Mouse (Mus musculus) forebrain, embryonic 16.5 days (tissue): ENCODE data around the gene Efcab12. TPM values are rescaled to one million over a fixed set of nuclear protein-coding genes. Genes with fewer than 3 reads are reported as not detected.

Experiments used
- ATAC-seq: fragments of 200-750 bp; cut with Nextera tagmentation; 2 replicates; pipeline ENCODE4 v1.8.0; 2017; ENCODE audit warnings: mild to moderate bottlenecking, moderate library complexity
- H3K27ac ChIP-seq: fragments of 300-500 bp; sonication (generic); 2 replicates; pipeline ENCODE4 v1.5.1; 2014; ENCODE audit warnings: low read length, control low read depth
- H3K27me3 ChIP-seq: fragments of 300-500 bp; sonication (generic); replicated peaks from 2 replicates; pipeline ENCODE4 v1.6.1; 2014; ENCODE audit warnings: low read length; ENCODE audit not compliant: control insufficient read depth, insufficient read depth
- H3K36me3 ChIP-seq: fragments of 300-500 bp; sonication (generic); 2 replicates; pipeline ENCODE4 v1.6.1; 2014; ENCODE audit not compliant: control insufficient read depth, insufficient read depth
- H3K4me1 ChIP-seq: fragments of 300-500 bp; sonication (generic); replicated peaks from 2 replicates; pipeline ENCODE4 v1.6.1; 2014; ENCODE audit warnings: low read length; ENCODE audit not compliant: control insufficient read depth, insufficient read depth
- H3K4me2 ChIP-seq: fragments of 300-500 bp; sonication (generic); 2 replicates; pipeline ENCODE4 v1.6.1; 2014; ENCODE audit warnings: mild to moderate bottlenecking, low read length, control low read depth
- H3K4me3 ChIP-seq: fragments of 300-500 bp; sonication (generic); replicated peaks from 2 replicates; pipeline ENCODE4 v1.5.1; 2014; ENCODE audit warnings: mild to moderate bottlenecking, low read length, control low read depth
- H3K9ac ChIP-seq: fragments of 300-500 bp; sonication (generic); replicated peaks from 2 replicates; pipeline ENCODE4 v1.6.1; 2014; ENCODE audit warnings: low read depth, low read length, control low read depth
- H3K9me3 ChIP-seq: fragments of 300-500 bp; sonication (generic); 2 replicates; pipeline ENCODE4 v1.6.1; 2016; ENCODE audit warnings: low read length; ENCODE audit not compliant: control insufficient read depth
- WGBS: fragments of 180-500 bp; shearing (Covaris S2); extraction: QIAGEN DNeasy Blood & Tissue Kit; methylation state at CpG from one replicate; pipeline ENCODE4 v1.1.7; 2014; 5-methylcytosine and 5-hydroxymethylcytosine counted together
- polyA plus RNA-seq: library from polyadenylated mRNA; unstranded; fragments of >200 nt; fragmentation: Nextera tagmentation; extraction: Ambion mirVana; gene quantifications from 2 replicates; pipeline ENCODE4 v1.2.1, GENCODE M21; 2015

Efcab12 gene
- polyA plus RNA-seq, 1 experiment from 2014 or later, result 1.8 TPM

GRCm38 (mm10) chr6:115863340-115863841 lies 25.2 kb upstream of the Efcab12 start:
- H3K9me3 ChIP-seq, result no peaks in the 10 kb centered on the region
- no peaks in the 10 kb centered on the region for H3K4me1 ChIP-seq
- H3K4me2 ChIP-seq, result no peak overlapping the region
- no peak overlapping the region for H3K9ac ChIP-seq
- no peak for ATAC-seq
- no peak overlapping the region for H3K27ac ChIP-seq
- H3K27me3 ChIP-seq, result no peaks in the 10 kb centered on the region
- no peak overlapping the region for H3K4me3 ChIP-seq
- no peaks in the 10 kb centered on the region for H3K36me3 ChIP-seq
- WGBS, result 78% methylated on average over 7 of the region's 7 CpGs

DNA sequence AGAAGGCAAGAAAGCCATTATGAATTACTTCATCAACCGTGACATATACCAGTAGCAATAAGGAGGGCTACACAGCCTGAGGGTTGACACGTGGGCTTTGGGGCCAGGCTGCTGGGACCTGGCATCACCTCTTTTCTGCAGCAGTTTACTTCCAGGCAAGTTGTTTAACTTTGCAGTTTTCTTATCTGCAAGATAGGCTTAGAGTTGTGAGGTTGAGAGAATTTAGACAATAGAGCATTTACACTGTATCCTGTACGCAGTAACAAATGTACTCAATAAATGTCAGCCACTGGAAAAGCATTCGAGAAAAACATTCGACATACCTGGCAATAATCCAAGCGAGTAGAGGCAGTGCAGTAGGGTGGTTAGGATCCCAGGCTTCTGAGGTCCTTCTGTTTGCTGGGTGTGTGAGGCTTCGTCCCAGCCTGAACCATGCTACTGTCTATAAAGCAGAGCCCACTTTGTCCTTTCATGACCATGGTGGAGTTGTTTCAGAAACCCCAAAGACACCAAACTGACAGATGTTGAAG lies 21.9 kb upstream of the Efcab12 start:
- H3K27ac ChIP-seq, result no peak overlapping the region
- no peak overlapping the region for H3K4me2 ChIP-seq
- ATAC-seq, result no peak
- no peak overlapping the region for H3K9ac ChIP-seq
- no peaks in the 10 kb centered on the region for H3K27me3 ChIP-seq
- peaks cover 5% of the 10 kb centered on the region; the same call in 1 of the 2 replicates for H3K4me1 ChIP-seq
- no peaks in the 10 kb centered on the region for H3K9me3 ChIP-seq
- 60% methylated on average over 7 of the region's 7 CpGs for WGBS
- no peak overlapping the region for H3K4me3 ChIP-seq
- no peaks in the 10 kb centered on the region for H3K36me3 ChIP-seq

- Histone ChIP-seq H3K4me2 (no peak overlapping the region), H3K9ac (no peak overlapping the region), H3K4me1 (peaks cover 5% of the 10 kb centered on the region; the same call in 1 of the 2 replicates), H3K27ac (no peak overlapping the region), H3K4me3 (no peak overlapping the region), H3K27me3 (no peaks in the 10 kb centered on the region), H3K9me3 (no peaks in the 10 kb centered on the region), H3K36me3 (no peaks in the 10 kb centered on the region)
- 48% methylated on average over 4 of the region's 4 CpGs for WGBS
- ATAC-seq, result no peak
Observed at GRCm38 (mm10) chr6:115859258-115859657, 21.0 kb upstream of the Efcab12 start.

DNA sequence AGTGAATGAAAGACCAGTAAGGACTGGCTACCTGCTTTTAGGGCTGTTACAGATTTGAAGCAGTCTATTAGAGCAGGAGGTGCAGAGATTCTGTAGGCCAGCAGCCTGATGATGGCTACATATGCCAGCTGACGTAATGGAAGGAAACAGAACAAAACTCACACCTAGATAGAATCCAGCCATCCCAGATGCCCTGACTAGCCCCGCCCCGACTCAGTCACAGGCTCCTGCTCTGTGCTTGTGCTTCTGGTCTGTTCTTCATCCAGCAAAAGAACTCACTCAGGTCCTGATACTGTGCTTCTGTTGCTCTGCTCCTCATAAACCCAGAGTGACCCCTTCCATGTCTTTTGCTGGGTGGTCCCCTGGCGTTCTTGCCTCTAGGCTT lies 18.1 kb upstream of the Efcab12 start:
- Histone ChIP-seq H3K4me3 (no peak overlapping the region), H3K9me3 (no peaks in the 10 kb centered on the region), H3K27ac (no peak overlapping the region), H3K4me2 (no peak overlapping the region), H3K9ac (no peak overlapping the region), H3K4me1 (peaks cover 19% of the 10 kb centered on the region), H3K36me3 (no peaks in the 10 kb centered on the region), H3K27me3 (no peaks in the 10 kb centered on the region)
- 62% methylated on average over 4 of the region's 4 CpGs for WGBS
- ATAC-seq, result no peak

GRCm38 (mm10) chr6:115855733-115856360 lies 17.6 kb upstream of the Efcab12 start:
- Histone ChIP-seq H3K27me3 (no peaks in the 10 kb centered on the region), H3K27ac (no peak overlapping the region), H3K36me3 (no peaks in the 10 kb centered on the region), H3K4me3 (no peak overlapping the region), H3K4me2 (no peak overlapping the region), H3K9me3 (no peaks in the 10 kb centered on the region), H3K4me1 (peaks cover 19% of the 10 kb centered on the region), H3K9ac (no peak overlapping the region)
- 61% methylated on average over 3 of the region's 3 CpGs for WGBS
- no peak for ATAC-seq

DNA sequence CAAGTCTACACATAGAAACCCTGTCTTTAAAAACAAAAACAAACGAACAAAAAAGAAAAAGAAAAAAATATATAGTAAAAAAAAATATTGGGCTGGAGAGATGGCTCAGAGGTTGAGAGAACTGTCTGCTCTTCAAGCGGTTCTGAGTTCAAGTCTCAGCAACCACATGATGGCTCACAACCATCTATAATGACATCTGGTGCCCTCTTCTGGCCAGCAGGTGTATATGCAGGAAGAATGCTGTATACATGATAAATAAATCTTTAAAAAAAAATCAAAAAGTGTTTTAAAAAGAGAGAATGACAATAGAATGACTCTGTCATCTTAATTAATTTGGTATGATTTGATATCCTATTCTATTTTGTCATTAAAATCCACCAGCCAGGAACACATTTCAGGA lies 16.2 kb upstream of the Efcab12 start:
- H3K9me3 ChIP-seq, result no peaks in the 10 kb centered on the region
- no peaks in the 10 kb centered on the region for H3K36me3 ChIP-seq
- H3K4me1 ChIP-seq, result peaks cover 19% of the 10 kb centered on the region
- no peak overlapping the region for H3K4me3 ChIP-seq
- H3K9ac ChIP-seq, result no peak overlapping the region
- H3K27me3 ChIP-seq, result no peaks in the 10 kb centered on the region
- no peak overlapping the region for H3K27ac ChIP-seq
- 65% methylated on average over 2 of the region's 2 CpGs for WGBS
- H3K4me2 ChIP-seq, result no peak overlapping the region
- no peak for ATAC-seq

- Histone ChIP-seq H3K4me3 (peak overlapping the region; percentile 63), H3K9me3 (no peaks in the 10 kb centered on the region), H3K4me1 (peaks cover 19% of the 10 kb centered on the region), H3K9ac (peak overlapping the region; percentile 56), H3K27ac (peak overlapping the region; percentile 84), H3K36me3 (no peaks in the 10 kb centered on the region), H3K4me2 (peak overlapping the region; percentile 61), H3K27me3 (no peaks in the 10 kb centered on the region)
- ATAC-seq, result no peak
- 38% methylated on average over 7 of the region's 7 CpGs for WGBS
Observed at GRCm38 (mm10) chr6:115853985-115854384, 15.8 kb upstream of the Efcab12 start.

GRCm38 (mm10) chr6:115853091-115853813 lies 15.0 kb upstream of the Efcab12 start, which contains the start of the genes Mbd4 and Ift122:
Mbd4 (minus strand) TSS chr6:115853371.
Ift122 (plus strand) TSS chr6:115853470.
- no peaks in the 10 kb centered on the region for H3K9me3 ChIP-seq
- peak within 1 kb of the TSS; percentile 84 for H3K27ac ChIP-seq
- no peaks in the 10 kb centered on the region for H3K36me3 ChIP-seq
- peak within 1 kb of the TSS; percentile 63 for H3K4me3 ChIP-seq
- H3K27me3 ChIP-seq, result no peaks in the 10 kb centered on the region
- peak within 1 kb of the TSS; percentile 56 for H3K9ac ChIP-seq
- H3K4me2 ChIP-seq, result peak within 1 kb of the TSS; percentile 72
- WGBS, result under 1% methylated on average over 50 of the region's 51 CpGs
- H3K4me1 ChIP-seq, result peaks cover 19% of the 10 kb centered on the region
- peak; percentile 99 for ATAC-seq

- Histone ChIP-seq H3K27ac (peak overlapping the region; percentile 70), H3K36me3 (no peaks in the 10 kb centered on the region), H3K4me3 (peak overlapping the region; percentile 63), H3K9me3 (no peaks in the 10 kb centered on the region), H3K27me3 (no peaks in the 10 kb centered on the region), H3K4me1 (peaks cover 19% of the 10 kb centered on the region), H3K4me2 (peak overlapping the region; percentile 72), H3K9ac (peak overlapping the region; percentile 56)
- WGBS, result 5% methylated on average over 20 of the region's 20 CpGs
- no peak; the same call in 1 of the 2 replicates for ATAC-seq
Observed at GRCm38 (mm10) chr6:115852446-115853090, 14.4 kb upstream of the Efcab12 start.
